Mouse (Mus musculus) lung, postnatal 14 days (tissue): ENCODE results near the gene Olfr159.
"Not testable (repeated sequence)": the region's sequence is repeated elsewhere in the genome, so short reads cannot be mapped to it uniquely, and the experiment has no call there.

ENCODE experiments used
- DNase-seq: peaks from one replicate; pipeline ENCODE4 v3.0.0; 2021

Gene Olfr159

GRCm38 (mm10) chr4:43770909-43771308, at the start of gene Olfr159:
Olfr159 (minus strand) TSS chr4:43771009.
- no peak for DNase-seq

- peak; percentile 27 for DNase-seq
Observed at GRCm38 (mm10) chr4:43798936-43799335, 28.1 kb upstream of the Olfr159 start.

- DNase-seq = not testable (repeated sequence)
Observed at GRCm38 (mm10) chr4:43795844-43796243, 25.0 kb upstream of the Olfr159 start.

GRCm38 (mm10) chr4:43795296-43795695, 24.5 kb upstream of the Olfr159 start:
- DNase-seq = no peak

GRCm38 (mm10) chr4:43772304-43772703, 1.5 kb upstream of the Olfr159 start:
- no peak for DNase-seq

- peak; percentile 16 for DNase-seq
Observed at GRCm38 (mm10) chr4:43771626-43772025, 817 bp upstream of the Olfr159 start.

GRCm38 (mm10) chr4:43769374-43769773, 1.4 kb downstream of the Olfr159 start:
- no peak for DNase-seq

- no peak for DNase-seq
Observed at GRCm38 (mm10) chr4:43768341-43768740, 2.5 kb downstream of the Olfr159 start.

- DNase-seq = peak; percentile 71
Observed at GRCm38 (mm10) chr4:43763410-43763809, 7.4 kb downstream of the Olfr159 start.

GRCm38 (mm10) chr4:43761336-43761735, 9.5 kb downstream of the Olfr159 start:
- no peak for DNase-seq

- peak; percentile 76 for DNase-seq
Observed at GRCm38 (mm10) chr4:43760460-43760859, 10.3 kb downstream of the Olfr159 start.

GRCm38 (mm10) chr4:43759571-43760418, 11.0 kb downstream of the Olfr159 start:
- DNase-seq = peak; percentile 15

GRCm38 (mm10) chr4:43757213-43757612, 13.6 kb downstream of the Olfr159 start:
- peak; percentile 13 for DNase-seq

GRCm38 (mm10) chr4:43745187-43745586, 25.6 kb downstream of the Olfr159 start:
- DNase-seq = peak; percentile 44

GRCm38 (mm10) chr4:43743099-43743498, 27.7 kb downstream of the Olfr159 start:
- peak; percentile 34 for DNase-seq

- DNase-seq = no peak
Observed at GRCm38 (mm10) chr4:43742637-43743036, 28.2 kb downstream of the Olfr159 start.

- DNase-seq = no peak
Observed at GRCm38 (mm10) chr4:43741526-43741925, 29.3 kb downstream of the Olfr159 start.

- DNase-seq = no peak
Observed at GRCm38 (mm10) chr4:43738989-43739674, 31.7 kb downstream of the Olfr159 start.

- no peak for DNase-seq
Observed at GRCm38 (mm10) chr4:43737144-43737543, 33.7 kb downstream of the Olfr159 start.

GRCm38 (mm10) chr4:43733186-43733585, 37.6 kb downstream of the Olfr159 start:
- DNase-seq = no peak

GRCm38 (mm10) chr4:43732171-43732570, 38.6 kb downstream of the Olfr159 start:
- no peak for DNase-seq

- DNase-seq = no peak
Observed at GRCm38 (mm10) chr4:43730750-43731297, 40.0 kb downstream of the Olfr159 start.

- DNase-seq = peak; percentile 72
Observed at GRCm38 (mm10) chr4:43729794-43730550, 40.8 kb downstream of the Olfr159 start, which contains the start of gene Spaar. Spaar (plus strand) TSS chr4:43730034.
